In genomic region chr11:75551961-75552441, GRCm38 (mm10) we compare ENCODE assay signal across 9 mouse cellular contexts. TPM values are rescaled to one million over a fixed set of nuclear protein-coding genes. Genes with fewer than 3 reads are reported as not detected.
DNase-seq lines count a peak whose midpoint lies in the region; ATAC-seq and TF ChIP-seq lines count a peak whose summit lies in the region.
"Had no signal": no experiment of that assay in that cellular context is flagged by ENCODE, and none has a peak within 500 bp of the region (broad histone marks: within the 10 kb centered on the region; RNA-seq: fewer than 3 reads in every experiment).

No protein-coding gene starts in this region.

- no peaks in the 10 kb centered on the region for H3K27me3 ChIP-seq in lung, embryonic 14.5 days (ENCODE audit: insufficient read depth, low read length)
- no peaks in the 10 kb centered on the region for H3K27me3 ChIP-seq in intestine, embryonic 16.5 days (replicated peaks; ENCODE audit: control insufficient read depth, insufficient read depth, low read length)
- no peaks in the 10 kb centered on the region for H3K27me3 ChIP-seq in neural tube, embryonic 15.5 days (replicated peaks)
- H3K27me3 ChIP-seq: liver, embryonic 13.5 days had no signal

- peak overlapping the region; percentile 35 for H3K9ac ChIP-seq in lung, embryonic 14.5 days
- peak overlapping the region; percentile 54 for H3K9ac ChIP-seq in intestine, embryonic 16.5 days (ENCODE audit: low read depth, low read length)
- H3K9ac ChIP-seq in neural tube, embryonic 15.5 days (replicated peaks): no peak overlapping the region
- H3K9ac ChIP-seq: liver, embryonic 13.5 days had no signal

- 60% methylated on average over 9 of the region's 9 CpGs for WGBS in lung, embryonic 14.5 days
- 24% methylated on average over 9 of the region's 9 CpGs for WGBS in lung, adult 2 months
- 43% methylated on average over 9 of the region's 9 CpGs for WGBS in intestine, embryonic 16.5 days
- 46% methylated on average over 9 of the region's 9 CpGs for WGBS in neural tube, embryonic 15.5 days

- peak; percentile 21; the same call in 1 of the 2 replicates for ATAC-seq in lung, embryonic 14.5 days (ENCODE audit: insufficient read depth)
- ATAC-seq in intestine, embryonic 16.5 days: peak; percentile 88
- ATAC-seq in neural tube, embryonic 15.5 days (ENCODE audit: low FRiP score): no peak

- peak overlapping the region; percentile 71 for H3K27ac ChIP-seq in lung, embryonic 14.5 days (ENCODE audit: low read depth)
- H3K27ac ChIP-seq in intestine, embryonic 16.5 days (ENCODE audit: low read length): peak overlapping the region; percentile 69
- peak overlapping the region; percentile 42 for H3K27ac ChIP-seq in neural tube, embryonic 15.5 days (replicated peaks)
- H3K27ac ChIP-seq: liver, embryonic 13.5 days had no signal

- no peaks in the 10 kb centered on the region for H3K36me3 ChIP-seq in lung, embryonic 14.5 days (ENCODE audit: insufficient read depth)
- no peaks in the 10 kb centered on the region for H3K36me3 ChIP-seq in intestine, embryonic 16.5 days (ENCODE audit: control insufficient read depth, insufficient read depth, low read length)
- H3K36me3 ChIP-seq in neural tube, embryonic 15.5 days: peaks cover 16% of the 10 kb centered on the region
- H3K36me3 ChIP-seq: liver, embryonic 13.5 days had no signal

- no peaks in the 10 kb centered on the region for H3K9me3 ChIP-seq in lung, embryonic 14.5 days (ENCODE audit: low read depth, low read length)
- H3K9me3 ChIP-seq in intestine, embryonic 16.5 days (ENCODE audit: control insufficient read depth, low read length): no peaks in the 10 kb centered on the region
- H3K9me3 ChIP-seq in neural tube, embryonic 15.5 days (replicated peaks): no peaks in the 10 kb centered on the region
- H3K9me3 ChIP-seq: liver, embryonic 13.5 days had no signal

- no peak overlapping the region for H3K4me3 ChIP-seq in lung, embryonic 14.5 days (ENCODE audit: low read depth, low read length)
- H3K4me3 ChIP-seq in lung, adult 2 months (replicated peaks; ENCODE audit: extremely low read depth, low read depth, low read length): no peak overlapping the region
- no peak overlapping the region for H3K4me3 ChIP-seq in intestine, embryonic 16.5 days (ENCODE audit: low read length)
- no peak overlapping the region for H3K4me3 ChIP-seq in neural tube, embryonic 15.5 days (replicated peaks)
- H3K4me3 ChIP-seq: liver, embryonic 13.5 days had no signal

- TF ChIP-seq POLR2A in lung, adult 2 months (IDR thresholded peaks at IDR 0.05; ENCODE audit: borderline replicate concordance, extremely low read depth, low read depth, low read length): no peak

- H3K4me1 ChIP-seq in lung, embryonic 14.5 days (ENCODE audit: insufficient read depth): peaks cover 21% of the 10 kb centered on the region; the same call in 1 of the 2 replicates
- peaks cover 26% of the 10 kb centered on the region for H3K4me1 ChIP-seq in lung, adult 2 months (ENCODE audit: control insufficient read depth, insufficient read depth, low read length)
- H3K4me1 ChIP-seq in intestine, embryonic 16.5 days (ENCODE audit: control insufficient read depth, insufficient read depth, low read length): peaks cover 29% of the 10 kb centered on the region
- peaks cover 35% of the 10 kb centered on the region for H3K4me1 ChIP-seq in neural tube, embryonic 15.5 days

- no peak for TF ChIP-seq CTCF in lung, embryonic 14.5 days (IDR thresholded peaks at IDR 0.05; ENCODE audit: low read depth)
- TF ChIP-seq CTCF in lung, adult 2 months (IDR thresholded peaks at IDR 0.05; ENCODE audit: insufficient read depth, low read length): no peak

- peak; percentile 42 for DNase-seq in lung, embryonic 14.5 days
- no peak for DNase-seq in lung, adult 2 months
- peak; percentile 84 for DNase-seq in cerebellum, adult 9-10 months
- peak; percentile 74 for DNase-seq in gastrocnemius, postnatal 25 days
- no peak for DNase-seq in layer of hippocampus, adult 8-10 months (ENCODE audit: low spot score in 2 of 2)
- no peak for DNase-seq in layer of hippocampus, adult 9-10 months (ENCODE audit: low spot score)
- DNase-seq: liver, embryonic 13.5 days had no signal

- no peak overlapping the region for H3K4me2 ChIP-seq in lung, embryonic 14.5 days
- H3K4me2 ChIP-seq in intestine, embryonic 16.5 days (ENCODE audit: low read depth, low read length): no peak overlapping the region
- H3K4me2 ChIP-seq in neural tube, embryonic 15.5 days: no peak overlapping the region
- H3K4me2 ChIP-seq: liver, embryonic 13.5 days had no signal

RNA-seq across cellular contexts. Expression of gene Slc43a2, which starts 20.5 kb away (rescaled TPM):
- 4.0 and 6.4 TPM in 2 replicates for polyA plus RNA-seq in lung, embryonic 14.5 days (2014; fragmentation: Nextera tagmentation; extraction: Ambion mirVana)
- polyA plus RNA-seq in lung, adult 2 months (2012; rRNA removed): 68.2 and 78.7 TPM in 2 replicates
- 10 to 100 TPM; 23.5 to 26.8 TPM for total RNA-seq in gastrocnemius, postnatal 25 days (2021)
- 22.0 and 27.7 TPM in 2 replicates for polyA plus RNA-seq in intestine, embryonic 16.5 days (2015; fragmentation: Nextera tagmentation; extraction: Ambion mirVana)
- 15.7 and 15.8 TPM in 2 replicates for polyA plus RNA-seq in neural tube, embryonic 15.5 days (2015; fragmentation: Nextera tagmentation; extraction: Ambion mirVana)
- 10 to 100 TPM; 42.6 to 55.5 (median 52.7) TPM for total RNA-seq in layer of hippocampus, adult 8-10 months (2022)

RNA-seq across cellular contexts. Expression of gene Pitpna, which starts 35.9 kb away (rescaled TPM):
- 84.7 and 89.6 TPM in 2 replicates for polyA plus RNA-seq in lung, embryonic 14.5 days (2014; fragmentation: Nextera tagmentation; extraction: Ambion mirVana)
- 56.1 and 70.4 TPM in 2 replicates for polyA plus RNA-seq in lung, adult 2 months (2012; rRNA removed)
- total RNA-seq in gastrocnemius, postnatal 25 days (2021): 100 to 1,000 TPM; 123 to 168 TPM
- polyA plus RNA-seq in intestine, embryonic 16.5 days (2015; fragmentation: Nextera tagmentation; extraction: Ambion mirVana): 84.2 and 98.1 TPM in 2 replicates
- polyA plus RNA-seq in neural tube, embryonic 15.5 days (2015; fragmentation: Nextera tagmentation; extraction: Ambion mirVana): 113 and 117 TPM in 2 replicates
- total RNA-seq in layer of hippocampus, adult 8-10 months (2022): 100 to 1,000 TPM; 264 to 282 (median 275) TPM

RNA-seq across cellular contexts. Expression of gene Scarf1, which starts 38.7 kb away (rescaled TPM):
- 11.6 and 15.2 TPM in 2 replicates for polyA plus RNA-seq in lung, embryonic 14.5 days (2014; fragmentation: Nextera tagmentation; extraction: Ambion mirVana)
- polyA plus RNA-seq in lung, adult 2 months (2012; rRNA removed): 50.1 and 58.6 TPM in 2 replicates
- total RNA-seq in gastrocnemius, postnatal 25 days (2021): 1 to 10 TPM; 3.2 to 4.7 TPM
- polyA plus RNA-seq in intestine, embryonic 16.5 days (2015; fragmentation: Nextera tagmentation; extraction: Ambion mirVana): 5.6 and 6.0 TPM in 2 replicates
- 3.9 and 4.7 TPM in 2 replicates for polyA plus RNA-seq in neural tube, embryonic 15.5 days (2015; fragmentation: Nextera tagmentation; extraction: Ambion mirVana)
- total RNA-seq in layer of hippocampus, adult 8-10 months (2022): 1 to 10 TPM; 1.1 to 1.6 (median 1.4) TPM

RNA-seq across cellular contexts. Expression of gene Rilp, which starts 42.1 kb away (rescaled TPM):
- polyA plus RNA-seq in lung, embryonic 14.5 days (2014; fragmentation: Nextera tagmentation; extraction: Ambion mirVana): 0.43 and 0.58 TPM in 2 replicates
- 14.5 and 15.3 TPM in 2 replicates for polyA plus RNA-seq in lung, adult 2 months (2012; rRNA removed)
- 10 to 100 TPM; 39.2 to 42.8 TPM for total RNA-seq in gastrocnemius, postnatal 25 days (2021)
- polyA plus RNA-seq in intestine, embryonic 16.5 days (2015; fragmentation: Nextera tagmentation; extraction: Ambion mirVana): 2.4 and 2.7 TPM in 2 replicates
- polyA plus RNA-seq in neural tube, embryonic 15.5 days (2015; fragmentation: Nextera tagmentation; extraction: Ambion mirVana): 2.8 and 3.1 TPM in 2 replicates
- 1 to 10 TPM; 1.1 to 2.3 (median 1.6) TPM for total RNA-seq in layer of hippocampus, adult 8-10 months (2022)

Comparison
In these comparisons a context has a peak if more than half of its experiments do, and no peak if none do; other contexts are left out.
1. DNase-seq: peak in lung, embryonic 14.5 days (single experiment), cerebellum, adult 9-10 months (single experiment) and gastrocnemius, postnatal 25 days (single experiment); none in lung, adult 2 months (single experiment), layer of hippocampus, adult 8-10 months (0 of 2) and layer of hippocampus, adult 9-10 months (single experiment).
2. Peak in every context shown above with its lines, with median percentiles within 50 percentile points of each other: H3K27ac ChIP-seq.